Mouse (Mus musculus): ENCODE data around the gene Klhdc7a.

Klhdc7a gene

GRCm38 (mm10) chr4:139960086-139960713 lies 7.6 kb downstream of the Klhdc7a start:
- DNase-seq = no peak

GRCm38 (mm10) chr4:139959188-139959587 lies 8.6 kb downstream of the Klhdc7a start:
- no peak for DNase-seq

GRCm38 (mm10) chr4:139950876-139951485 lies 16.8 kb downstream of the Klhdc7a start:
- DNase-seq = no peak

- DNase-seq = peak; percentile 18
Observed at GRCm38 (mm10) chr4:139950431-139950848, 17.4 kb downstream of the Klhdc7a start.

- DNase-seq = no peak
Observed at GRCm38 (mm10) chr4:139948591-139948990, 19.2 kb downstream of the Klhdc7a start.

GRCm38 (mm10) chr4:139947341-139947740 lies 20.5 kb downstream of the Klhdc7a start:
- peak; percentile 28 for DNase-seq

- DNase-seq = no peak
Observed at GRCm38 (mm10) chr4:139941831-139942230, 26.0 kb downstream of the Klhdc7a start.

- DNase-seq = no peak
Observed at GRCm38 (mm10) chr4:139935557-139935956, 32.3 kb downstream of the Klhdc7a start.

- no peak for DNase-seq
Observed at GRCm38 (mm10) chr4:139932970-139933801, 34.6 kb downstream of the Klhdc7a start.

GRCm38 (mm10) chr4:139931790-139932510 lies 35.9 kb downstream of the Klhdc7a start:
- DNase-seq = no peak

- DNase-seq = no peak
Observed at GRCm38 (mm10) chr4:139930885-139931284, 36.9 kb downstream of the Klhdc7a start.

- DNase-seq = no peak
Observed at GRCm38 (mm10) chr4:139926161-139926561, 41.7 kb downstream of the Klhdc7a start.

GRCm38 (mm10) chr4:139925275-139926160 lies 42.3 kb downstream of the Klhdc7a start:
- DNase-seq = no peak

- DNase-seq = no peak
Observed at GRCm38 (mm10) chr4:139916731-139917130, 51.1 kb downstream of the Klhdc7a start.

All from thymus, postnatal 4 days (tissue).